Mouse (Mus musculus): ENCODE data around the gene Ism2. TPM values are rescaled to one million over a fixed set of nuclear protein-coding genes. Genes with fewer than 3 reads are reported as not detected.
"Not testable (repeated sequence)": the region's sequence is repeated elsewhere in the genome, so short reads cannot be mapped to it uniquely, and the experiment has no call there.

Gene Ism2
- total and polyA plus RNA-seq, 3 experiments = not detected

- Histone ChIP-seq H3K9ac (ENCODE audit: control insufficient read depth, low read depth, low read length, poor library complexity, severe bottlenecking) (no peak overlapping the region), H3K9me3 (replicated peaks; ENCODE audit: insufficient read depth, low read length) (no peaks in the 10 kb centered on the region), H3K27me3 (ENCODE audit: control insufficient read depth in 1 of 2, insufficient read depth in 2 of 2, low read length in 2 of 2) (no peaks in the 10 kb centered on the region), H3K4me3 (ENCODE audit: control insufficient read depth in 1 of 2, insufficient read depth in 1 of 2, low read depth in 2 of 2, low read length in 2 of 2) (no peak overlapping the region), H3K4me1 (ENCODE audit: control insufficient read depth in 1 of 2, insufficient read depth in 2 of 2, low read length in 2 of 2) (no peaks in the 10 kb centered on the region), H3K79me2 (ENCODE audit: control insufficient read depth, insufficient read depth, low read length, poor library complexity) (no peaks in the 10 kb centered on the region), H3K36me3 (ENCODE audit: control insufficient read depth in 1 of 2, insufficient read depth in 2 of 2, low read length in 2 of 2) (no peaks in the 10 kb centered on the region; a peak in 1 of 4 replicates), H3K27ac (ENCODE audit: control insufficient read depth, low read depth, low read length) (no peak overlapping the region)
- TF ChIP-seq ELF1 (IDR thresholded peaks at IDR 0.05; ENCODE audit: low read depth, low read length) (no peak), POLR2AphosphoS2 (IDR thresholded peaks at IDR 0.05; ENCODE audit: low read length) (no peak), JUND (IDR thresholded peaks at IDR 0.05; ENCODE audit: low read depth, low read length) (no peak), POLR2AphosphoS5 (IDR thresholded peaks at IDR 0.05; ENCODE audit: borderline replicate concordance, low read depth, low read length) (no peak), RAD21 (IDR thresholded peaks at IDR 0.05; ENCODE audit: low read depth, low read length) (no peak), MYC (IDR thresholded peaks at IDR 0.05; ENCODE audit: low read depth, low read length) (no peak), GABPA (IDR thresholded peaks at IDR 0.05; ENCODE audit: low read depth, low read length) (no peak)
- no peak for DNase-seq (ENCODE audit: low read depth, low spot score)
These were observed 18.4 kb upstream of the Ism2 start for GRCm38 (mm10) chr12:87317951-87318350.

GRCm38 (mm10) chr12:87313098-87313497, 13.6 kb upstream of the Ism2 start:
- H3K79me2 ChIP-seq (ENCODE audit: control insufficient read depth, insufficient read depth, low read length, poor library complexity) = no peaks in the 10 kb centered on the region
- no peak overlapping the region for H3K9ac ChIP-seq (ENCODE audit: control insufficient read depth, low read depth, low read length, poor library complexity, severe bottlenecking)
- H3K36me3 ChIP-seq (ENCODE audit: control insufficient read depth in 1 of 2, insufficient read depth in 2 of 2, low read length in 2 of 2) = peaks cover 0 to 6% of the 10 kb centered on the region in 2 experiments; a peak in 2 of 4 replicates
- no peaks in the 10 kb centered on the region for H3K27me3 ChIP-seq (ENCODE audit: control insufficient read depth in 1 of 2, insufficient read depth in 2 of 2, low read length in 2 of 2)
- no peak for DNase-seq (ENCODE audit: low read depth, low spot score)
- no peaks in the 10 kb centered on the region for H3K4me1 ChIP-seq (ENCODE audit: control insufficient read depth in 1 of 2, insufficient read depth in 2 of 2, low read length in 2 of 2)
- no peak overlapping the region for H3K27ac ChIP-seq (ENCODE audit: control insufficient read depth, low read depth, low read length)
- no peaks in the 10 kb centered on the region for H3K9me3 ChIP-seq (replicated peaks; ENCODE audit: insufficient read depth, low read length)
- H3K4me3 ChIP-seq (ENCODE audit: control insufficient read depth in 1 of 2, insufficient read depth in 1 of 2, low read depth in 2 of 2, low read length in 2 of 2) = no peak overlapping the region
- TF ChIP-seq POLR2A (IDR thresholded peaks at IDR 0.05; ENCODE audit: control insufficient read depth in 1 of 2, insufficient read depth in 1 of 2, low read depth in 1 of 2, low read length in 2 of 2, poor library complexity in 1 of 2) = no peak
- no peak for TF ChIP-seq MEF2A (IDR thresholded peaks at IDR 0.05; ENCODE audit: extremely low read depth, insufficient replicate concordance, low read depth, low read length, poor library complexity, severe bottlenecking)
- no peak for TF ChIP-seq CHD2 (IDR thresholded peaks at IDR 0.05; ENCODE audit: low read length)
- TF ChIP-seq POLR2AphosphoS2 (IDR thresholded peaks at IDR 0.05; ENCODE audit: low read length) = no peak
- TF ChIP-seq ZNF384 (IDR thresholded peaks at IDR 0.05; ENCODE audit: low read depth, low read length) = no peak
- no peak for TF ChIP-seq POLR2AphosphoS5 (IDR thresholded peaks at IDR 0.05; ENCODE audit: borderline replicate concordance, low read depth, low read length)
- TF ChIP-seq ELF1 (IDR thresholded peaks at IDR 0.05; ENCODE audit: low read depth, low read length) = no peak
- TF ChIP-seq SIN3A (IDR thresholded peaks at IDR 0.05; ENCODE audit: low read length) = no peak
- TF ChIP-seq ETS1 (IDR thresholded peaks at IDR 0.05; ENCODE audit: low read depth, low read length) = no peak
- no peak for TF ChIP-seq USF1 (IDR thresholded peaks at IDR 0.05; ENCODE audit: low read depth, low read length)
- TF ChIP-seq MYB (IDR thresholded peaks at IDR 0.05; ENCODE audit: low read depth, low read length) = no peak
- TF ChIP-seq E2F4 (IDR thresholded peaks at IDR 0.05; ENCODE audit: borderline replicate concordance, low read depth, low read length) = no peak

- H3K79me2 ChIP-seq (ENCODE audit: control insufficient read depth, insufficient read depth, low read length, poor library complexity); DNase-seq (ENCODE audit: low read depth, low spot score); H3K9ac ChIP-seq (ENCODE audit: control insufficient read depth, low read depth, low read length, poor library complexity, severe bottlenecking); H3K27me3 ChIP-seq (ENCODE audit: control insufficient read depth in 1 of 2, insufficient read depth in 2 of 2, low read length in 2 of 2); H3K4me1 ChIP-seq (ENCODE audit: control insufficient read depth in 1 of 2, insufficient read depth in 2 of 2, low read length in 2 of 2); H3K27ac ChIP-seq (ENCODE audit: control insufficient read depth, low read depth, low read length); H3K36me3 ChIP-seq (ENCODE audit: control insufficient read depth in 1 of 2, insufficient read depth in 2 of 2, low read length in 2 of 2); H3K4me3 ChIP-seq (ENCODE audit: control insufficient read depth in 1 of 2, insufficient read depth in 1 of 2, low read depth in 2 of 2, low read length in 2 of 2); H3K9me3 ChIP-seq (replicated peaks; ENCODE audit: insufficient read depth, low read length): not testable (repeated sequence)
These were observed 7.0 kb upstream of the Ism2 start for GRCm38 (mm10) chr12:87306584-87306844.

All from MEL (cell line).